ENCODE assay signal across 19 mouse cellular contexts in genomic region chr16:26002848-26003247, GRCm38 (mm10).
DNase-seq lines count a peak whose midpoint lies in the region; ATAC-seq and TF ChIP-seq lines count a peak whose summit lies in the region.
"Had no signal": no experiment of that assay in that cellular context is flagged by ENCODE, and none has a peak within 500 bp of the region (broad histone marks: within the 10 kb centered on the region; RNA-seq: fewer than 3 reads in every experiment).

No protein-coding gene starts in this region.

- peak overlapping the region; percentile 0; the same call in 1 of the 2 replicates for H3K4me2 ChIP-seq in forebrain, embryonic 16.5 days (ENCODE audit: low read length)
- H3K4me2 ChIP-seq in forebrain, embryonic 11.5 days (ENCODE audit: low read depth, low read length, severe bottlenecking) = no peak overlapping the region
- peak overlapping the region; percentile 43 for H3K4me2 ChIP-seq in heart, embryonic 14.5 days (ENCODE audit: low read length)
- H3K4me2 ChIP-seq in midbrain, embryonic 14.5 days (ENCODE audit: low read length) = no peak overlapping the region
- H3K4me2 ChIP-seq in midbrain, postnatal 0 days (ENCODE audit: low read depth, low read length, poor library complexity, severe bottlenecking) = no peak overlapping the region
- H3K4me2 ChIP-seq: hindbrain, embryonic 14.5 days; limb, embryonic 13.5 days; liver, embryonic 11.5 days; lung, embryonic 15.5 days; midbrain, embryonic 11.5 days had no signal

- H3K9ac ChIP-seq in forebrain, embryonic 16.5 days (replicated peaks; ENCODE audit: low read depth, low read length) = no peak overlapping the region
- no peak overlapping the region for H3K9ac ChIP-seq in forebrain, embryonic 11.5 days (ENCODE audit: low read length)
- no peak overlapping the region for H3K9ac ChIP-seq in heart, embryonic 14.5 days (ENCODE audit: low read length)
- no peak overlapping the region for H3K9ac ChIP-seq in midbrain, embryonic 14.5 days (replicated peaks; ENCODE audit: low read length)
- no peak overlapping the region for H3K9ac ChIP-seq in midbrain, postnatal 0 days (replicated peaks; ENCODE audit: low read length, poor library complexity, severe bottlenecking)
- H3K9ac ChIP-seq: hindbrain, embryonic 14.5 days; limb, embryonic 13.5 days; lung, embryonic 15.5 days had no signal

- no peaks in the 10 kb centered on the region for H3K9me3 ChIP-seq in forebrain, embryonic 16.5 days (ENCODE audit: control insufficient read depth, low read length)
- H3K9me3 ChIP-seq in forebrain, embryonic 11.5 days (ENCODE audit: control insufficient read depth, low read length) = no peaks in the 10 kb centered on the region
- no peaks in the 10 kb centered on the region for H3K9me3 ChIP-seq in heart, embryonic 14.5 days (ENCODE audit: control insufficient read depth, low read length)
- no peaks in the 10 kb centered on the region for H3K9me3 ChIP-seq in midbrain, embryonic 14.5 days (ENCODE audit: control insufficient read depth, low read length)
- H3K9me3 ChIP-seq in midbrain, postnatal 0 days (ENCODE audit: low read length) = no peaks in the 10 kb centered on the region
- H3K9me3 ChIP-seq: heart, embryonic 10.5 days; limb, embryonic 13.5 days; lung, embryonic 15.5 days had no signal

- TF ChIP-seq CTCF in midbrain, postnatal 0 days (IDR thresholded peaks at IDR 0.05) = no peak

- DNase-seq in forebrain, embryonic 11.5 days (ENCODE audit: low spot score) = no peak
- DNase-seq in heart, postnatal 25 days (ENCODE audit: low spot score) = no peak
- DNase-seq in midbrain, embryonic 14.5 days = peak; percentile 13
- DNase-seq in midbrain, postnatal 0 days (ENCODE audit: low spot score) = no peak
- DNase-seq in retina, embryonic 14.5 days (ENCODE audit: low spot score) = no peak
- DNase-seq: cerebellum, adult 2 months; kidney, postnatal 4 days; lung, postnatal 36 days; retina, postnatal 1 day had no signal

- intact Hi-C loops in heart, postnatal 25 days (cut with DNase I) = no loop called here

- H3K27me3 ChIP-seq in forebrain, embryonic 16.5 days (replicated peaks; ENCODE audit: control insufficient read depth, insufficient read depth, low read length) = no peaks in the 10 kb centered on the region
- H3K27me3 ChIP-seq in forebrain, embryonic 11.5 days (ENCODE audit: control insufficient read depth, insufficient read depth, low read length) = no peaks in the 10 kb centered on the region
- H3K27me3 ChIP-seq in heart, embryonic 14.5 days (ENCODE audit: control insufficient read depth, insufficient read depth, low read length) = no peaks in the 10 kb centered on the region
- H3K27me3 ChIP-seq in midbrain, embryonic 14.5 days (ENCODE audit: control insufficient read depth, insufficient read depth, low read length) = no peaks in the 10 kb centered on the region
- H3K27me3 ChIP-seq in midbrain, postnatal 0 days (ENCODE audit: insufficient read depth, low read length) = no peaks in the 10 kb centered on the region
- H3K27me3 ChIP-seq: limb, embryonic 13.5 days; lung, embryonic 15.5 days; Patski had no signal

- H3K36me3 ChIP-seq in forebrain, embryonic 16.5 days (ENCODE audit: control insufficient read depth, insufficient read depth) = no peaks in the 10 kb centered on the region
- H3K36me3 ChIP-seq in forebrain, embryonic 11.5 days (ENCODE audit: control insufficient read depth, insufficient read depth, low read length) = no peaks in the 10 kb centered on the region
- no peaks in the 10 kb centered on the region for H3K36me3 ChIP-seq in heart, embryonic 14.5 days (ENCODE audit: control insufficient read depth, insufficient read depth, low read length)
- no peaks in the 10 kb centered on the region for H3K36me3 ChIP-seq in midbrain, embryonic 14.5 days (ENCODE audit: control insufficient read depth, insufficient read depth, low read length)
- no peaks in the 10 kb centered on the region for H3K36me3 ChIP-seq in midbrain, postnatal 0 days (ENCODE audit: insufficient read depth, low read length)
- H3K36me3 ChIP-seq: limb, embryonic 13.5 days; lung, embryonic 15.5 days had no signal

- 47% methylated on average over 9 of the region's 9 CpGs for WGBS in forebrain, embryonic 16.5 days
- 94% methylated on average over 9 of the region's 9 CpGs for WGBS in forebrain, embryonic 11.5 days
- 47% methylated on average over 9 of the region's 9 CpGs for WGBS in heart, embryonic 14.5 days
- 72% methylated on average over 9 of the region's 9 CpGs for WGBS in midbrain, embryonic 14.5 days
- 64% methylated on average over 9 of the region's 9 CpGs for WGBS in midbrain, postnatal 0 days

- no peak overlapping the region for H3K27ac ChIP-seq in forebrain, embryonic 16.5 days (ENCODE audit: low read length)
- no peak overlapping the region for H3K27ac ChIP-seq in forebrain, embryonic 11.5 days (ENCODE audit: low read depth, low read length)
- peak overlapping the region; percentile 29 to 42; a peak in 1 of 4 replicates for H3K27ac ChIP-seq in heart, embryonic 14.5 days (replicated peaks in 1 of 2; ENCODE audit: control insufficient read depth in 1 of 2, insufficient read depth in 1 of 2, low read depth in 2 of 2, low read length in 2 of 2)
- no peak overlapping the region for H3K27ac ChIP-seq in midbrain, embryonic 14.5 days (replicated peaks; ENCODE audit: low read depth, low read length)
- no peak overlapping the region for H3K27ac ChIP-seq in midbrain, postnatal 0 days (ENCODE audit: low read depth, low read length)
- H3K27ac ChIP-seq: heart, embryonic 10.5 days; hindbrain, embryonic 14.5 days; limb, embryonic 13.5 days; lung, embryonic 15.5 days had no signal

- H3K4me1 ChIP-seq in forebrain, embryonic 16.5 days (replicated peaks; ENCODE audit: control insufficient read depth, insufficient read depth, low read length) = peaks cover 5% of the 10 kb centered on the region
- H3K4me1 ChIP-seq in forebrain, embryonic 11.5 days (replicated peaks; ENCODE audit: control insufficient read depth, insufficient read depth, low read length) = no peaks in the 10 kb centered on the region
- H3K4me1 ChIP-seq in heart, embryonic 14.5 days (ENCODE audit: control insufficient read depth in 2 of 2, insufficient read depth in 2 of 2, low read length in 2 of 2) = peaks cover 4 to 7% of the 10 kb centered on the region in 2 experiments
- no peaks in the 10 kb centered on the region for H3K4me1 ChIP-seq in midbrain, embryonic 14.5 days (ENCODE audit: control insufficient read depth, insufficient read depth, low read length)
- H3K4me1 ChIP-seq in midbrain, postnatal 0 days (ENCODE audit: insufficient read depth, low read length) = no peaks in the 10 kb centered on the region
- H3K4me1 ChIP-seq: heart, embryonic 10.5 days; limb, embryonic 13.5 days had no signal

- no peak overlapping the region for H3K4me3 ChIP-seq in forebrain, embryonic 16.5 days (replicated peaks; ENCODE audit: low read length)
- H3K4me3 ChIP-seq in forebrain, embryonic 11.5 days (ENCODE audit: low read depth, low read length) = no peak overlapping the region
- no peak overlapping the region for H3K4me3 ChIP-seq in heart, embryonic 14.5 days (ENCODE audit: control insufficient read depth in 1 of 2, insufficient read depth in 1 of 2, low read depth in 1 of 2, low read length in 2 of 2)
- no peak overlapping the region for H3K4me3 ChIP-seq in midbrain, embryonic 14.5 days (replicated peaks; ENCODE audit: low read depth, low read length)
- H3K4me3 ChIP-seq in midbrain, postnatal 0 days (ENCODE audit: low read depth, low read length) = no peak overlapping the region
- H3K4me3 ChIP-seq: heart, embryonic 10.5 days; limb, embryonic 13.5 days; lung, embryonic 15.5 days had no signal

- peak; percentile 50; the same call in 1 of the 2 replicates for ATAC-seq in forebrain, embryonic 16.5 days
- no peak for ATAC-seq in forebrain, embryonic 11.5 days (replicated peaks; ENCODE audit: low FRiP score)
- no peak for ATAC-seq in heart, embryonic 14.5 days (ENCODE audit: insufficient number of reproducible peaks, insufficient read depth, low FRiP score, low read depth)
- ATAC-seq in midbrain, embryonic 14.5 days (ENCODE audit: low FRiP score, low TSS enrichment) = no peak
- ATAC-seq in midbrain, postnatal 0 days (ENCODE audit: low FRiP score) = no peak
- ATAC-seq: inflammation-experienced regulatory T-cells, adult 6 months; Patski had no signal

Comparison
In these comparisons a context has a peak if more than half of its experiments do, and no peak if none do; other contexts are left out.
1. H3K4me2 ChIP-seq: peak in forebrain, embryonic 16.5 days (single experiment) and heart, embryonic 14.5 days (single experiment); none in forebrain, embryonic 11.5 days (single experiment), midbrain, embryonic 14.5 days (single experiment) and midbrain, postnatal 0 days (single experiment).
2. H3K27ac ChIP-seq: peak in heart, embryonic 14.5 days (2 of 2); none in forebrain, embryonic 16.5 days (single experiment), forebrain, embryonic 11.5 days (single experiment), midbrain, embryonic 14.5 days (single experiment) and midbrain, postnatal 0 days (single experiment).